Mouse (Mus musculus) ES-Bruce4 (cell line): ENCODE measurements around the gene Kcnn4. TPM values are rescaled to one million over a fixed set of nuclear protein-coding genes. Genes with fewer than 3 reads are reported as not detected.

Source experiments
- H3K27ac ChIP-seq: 2 replicates; pipeline ENCODE4 v1.5.1; 2012; ENCODE audit warnings: low read length, inconsistent platforms; ENCODE audit not compliant: insufficient read depth
- H3K27me3 ChIP-seq: 2 replicates; pipeline ENCODE4 v1.6.1; 2012; ENCODE audit warnings: mild to moderate bottlenecking, low read length, inconsistent platforms; ENCODE audit not compliant: control insufficient read depth, poor library complexity, insufficient read depth, severe bottlenecking
- H3K36me3 ChIP-seq: 2 replicates; pipeline ENCODE4 v1.6.1; 2012; ENCODE audit warnings: inconsistent platforms, mild to moderate bottlenecking, low read length, moderate library complexity; ENCODE audit not compliant: control insufficient read depth, poor library complexity, insufficient read depth, severe bottlenecking
- H3K4me1 ChIP-seq: one replicate; pipeline ENCODE4 v1.8.1; 2011; ENCODE audit warnings: low read length; ENCODE audit not compliant: control insufficient read depth, insufficient read depth
- H3K4me3 ChIP-seq: 2 replicates; pipeline ENCODE4 v1.5.1; 2011; ENCODE audit warnings: low read depth, mild to moderate bottlenecking, low read length
- H3K9ac ChIP-seq: 2 replicates; pipeline ENCODE4 v1.6.1; 2012; ENCODE audit warnings: low read depth, mild to moderate bottlenecking, inconsistent platforms; ENCODE audit not compliant: poor library complexity, severe bottlenecking
- H3K9me3 ChIP-seq: replicated peaks from 2 replicates; pipeline ENCODE4 v1.6.1; 2012; ENCODE audit warnings: mild to moderate bottlenecking, low read length, inconsistent platforms; ENCODE audit not compliant: control insufficient read depth, poor library complexity, insufficient read depth, severe bottlenecking
- CTCF ChIP-seq: IDR thresholded peaks from one replicate; pipeline ENCODE4 v1.8.1; 2011; ENCODE audit warnings: low read depth, low read length
- EP300 ChIP-seq: IDR thresholded peaks from 2 replicates; pipeline ENCODE4 v1.6.1; 2011; ENCODE audit warnings: low read depth, low read length; ENCODE audit not compliant: insufficient read depth
- POLR2A ChIP-seq: IDR thresholded peaks from one replicate; pipeline ENCODE4 v1.8.1; 2011; ENCODE audit warnings: low read length; ENCODE audit not compliant: insufficient read depth
- polyA plus RNA-seq: library from polyadenylated mRNA; stranded (reverse); fragments of >200 nt; gene quantifications from 2 replicates; pipeline ENCODE4 v1.2.4, GENCODE M21; 2011; ENCODE audit warnings: low read depth; ENCODE audit not compliant: missing spikeins, insufficient read depth, insufficient read length

The Kcnn4 gene
- polyA plus RNA-seq, 1 experiment = 1.8 TPM

DNA sequence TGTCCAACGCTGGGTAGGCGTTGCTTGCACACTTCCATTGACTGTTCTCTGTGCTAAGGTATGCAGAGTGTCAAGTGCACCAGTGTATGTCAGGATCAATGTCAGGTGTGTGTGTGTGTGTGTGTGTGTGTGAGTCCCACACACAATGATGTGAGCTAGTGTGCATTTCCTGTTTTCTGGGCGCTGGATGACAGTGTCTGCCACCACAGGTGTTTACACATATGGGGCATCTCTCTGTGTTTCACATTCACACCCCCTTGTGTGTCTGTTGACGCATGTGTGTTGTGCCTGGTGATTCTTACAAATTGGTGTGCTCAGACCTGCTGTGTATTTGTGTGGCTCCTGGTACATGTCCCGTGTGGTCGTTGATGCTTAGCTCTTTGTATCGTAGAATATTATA lies 1.1 kb upstream of the Kcnn4 start:
- Histone ChIP-seq H3K36me3 (no peaks in the 10 kb centered on the region), H3K9me3 (no peaks in the 10 kb centered on the region), H3K27me3 (no peaks in the 10 kb centered on the region), H3K4me3 (no peak overlapping the region), H3K4me1 (peaks cover 2% of the 10 kb centered on the region), H3K9ac (no peak overlapping the region), H3K27ac (no peak overlapping the region)
- TF ChIP-seq POLR2A (no peak), EP300 (no peak), CTCF (no peak)

DNA sequence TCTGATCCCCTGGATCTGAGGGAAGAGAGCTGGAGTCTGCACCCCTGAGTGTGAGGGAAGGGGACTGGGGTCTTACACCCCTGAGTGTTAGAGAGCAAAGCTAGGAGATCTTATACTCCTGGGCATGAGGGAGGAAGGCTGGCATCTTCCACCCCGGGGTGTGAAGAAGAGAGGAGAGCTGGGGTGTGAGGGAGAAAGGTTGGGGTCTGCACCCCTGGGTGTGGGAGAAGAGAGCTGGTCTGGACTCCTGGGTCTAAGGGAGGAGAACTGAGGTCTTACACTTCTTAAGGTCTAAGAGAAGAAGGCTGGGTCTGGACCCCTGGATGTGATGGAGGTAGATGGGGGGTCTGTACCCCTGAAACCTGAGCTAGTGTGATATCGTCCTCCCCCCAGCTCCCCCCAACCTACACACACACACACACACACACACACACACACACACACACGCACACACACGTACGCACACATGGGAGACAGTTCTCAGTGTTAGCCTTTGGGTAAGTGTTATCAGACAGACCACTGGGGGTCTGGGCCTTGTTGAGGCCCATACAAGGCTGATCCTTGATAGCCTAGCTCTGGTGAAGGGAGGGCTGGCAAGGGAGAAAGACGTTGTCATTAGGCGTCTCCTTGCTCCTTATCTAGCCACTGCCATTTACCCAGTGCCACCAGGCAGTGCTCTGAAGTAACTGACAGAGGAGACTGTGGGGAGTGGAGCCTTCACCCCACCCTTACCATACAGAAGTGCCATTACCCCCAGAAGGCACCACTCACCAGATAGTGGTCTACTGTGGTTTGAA lies 1.1 kb downstream of the Kcnn4 start:
- H3K4me3 ChIP-seq = no peak overlapping the region
- TF ChIP-seq EP300 = no peak
- no peak for TF ChIP-seq CTCF
- no peak for TF ChIP-seq POLR2A
- no peak overlapping the region for H3K9ac ChIP-seq
- H3K36me3 ChIP-seq = no peaks in the 10 kb centered on the region
- no peaks in the 10 kb centered on the region for H3K27me3 ChIP-seq
- no peaks in the 10 kb centered on the region for H3K9me3 ChIP-seq
- H3K4me1 ChIP-seq = peaks cover 2% of the 10 kb centered on the region
- no peak overlapping the region for H3K27ac ChIP-seq

DNA sequence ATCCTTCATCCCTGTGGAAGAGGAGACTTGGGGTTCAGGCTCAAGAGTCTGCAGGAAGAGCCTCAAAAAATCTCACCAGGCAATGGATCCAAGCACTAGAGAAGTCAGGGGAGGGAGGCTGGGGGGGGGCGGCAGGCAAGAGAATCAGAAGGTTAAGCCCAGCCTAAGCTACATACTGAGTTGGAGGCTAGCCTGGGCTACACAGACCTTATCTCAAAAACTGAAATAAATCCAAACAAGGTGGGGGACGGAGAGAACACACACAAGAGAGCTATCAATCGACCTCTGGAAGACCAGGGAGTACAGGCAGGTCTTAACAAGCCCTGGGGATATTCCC lies 1.7 kb downstream of the Kcnn4 start:
- peaks cover 2% of the 10 kb centered on the region for H3K4me1 ChIP-seq
- no peaks in the 10 kb centered on the region for H3K27me3 ChIP-seq
- no peak overlapping the region for H3K27ac ChIP-seq
- no peak for TF ChIP-seq CTCF
- no peak for TF ChIP-seq EP300
- no peak for TF ChIP-seq POLR2A
- no peaks in the 10 kb centered on the region for H3K9me3 ChIP-seq
- no peaks in the 10 kb centered on the region for H3K36me3 ChIP-seq
- H3K9ac ChIP-seq = no peak overlapping the region
- no peak overlapping the region for H3K4me3 ChIP-seq

DNA sequence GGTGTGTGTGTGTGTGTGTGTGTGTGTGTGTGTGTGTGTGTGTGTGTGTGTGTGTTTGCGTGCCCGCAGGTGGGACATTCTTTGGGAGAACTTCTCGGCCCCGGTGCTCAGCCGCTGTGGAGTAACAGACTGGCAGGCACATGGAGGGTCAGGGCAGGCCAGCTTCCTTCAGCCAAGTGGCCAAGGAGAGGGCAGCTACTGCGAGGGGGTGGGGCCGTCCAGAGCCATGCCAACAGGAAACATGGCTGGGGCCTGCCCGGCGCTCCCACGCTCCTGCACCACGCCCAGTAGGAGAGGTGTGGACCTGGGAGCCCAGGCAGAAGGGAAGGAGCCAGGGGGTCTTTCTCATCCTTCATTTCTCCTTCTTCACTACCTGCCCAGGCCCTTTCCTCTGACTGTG lies 2.2 kb downstream of the Kcnn4 start:
- no peak overlapping the region for H3K27ac ChIP-seq
- no peak overlapping the region for H3K4me3 ChIP-seq
- no peak for TF ChIP-seq CTCF
- no peak for TF ChIP-seq EP300
- no peak for TF ChIP-seq POLR2A
- H3K9ac ChIP-seq = no peak overlapping the region
- no peaks in the 10 kb centered on the region for H3K9me3 ChIP-seq
- H3K36me3 ChIP-seq = no peaks in the 10 kb centered on the region
- peaks cover 2% of the 10 kb centered on the region for H3K4me1 ChIP-seq
- no peaks in the 10 kb centered on the region for H3K27me3 ChIP-seq

- H3K4me1 ChIP-seq = peaks cover 2% of the 10 kb centered on the region
- TF ChIP-seq EP300 (no peak), CTCF (no peak), POLR2A (no peak)
- H3K36me3 ChIP-seq = no peaks in the 10 kb centered on the region
- no peaks in the 10 kb centered on the region for H3K27me3 ChIP-seq
- H3K4me3 ChIP-seq = no peak overlapping the region
- H3K9ac ChIP-seq = no peak overlapping the region
- H3K27ac ChIP-seq = no peak overlapping the region
- no peaks in the 10 kb centered on the region for H3K9me3 ChIP-seq
These were observed 2.7 kb downstream of the Kcnn4 start for GRCm38 (mm10) chr7:24372786-24373185.

GRCm38 (mm10) chr7:24373538-24374379 lies 3.7 kb downstream of the Kcnn4 start:
- no peak for TF ChIP-seq EP300
- TF ChIP-seq POLR2A = no peak
- no peak for TF ChIP-seq CTCF
- H3K4me3 ChIP-seq = no peak overlapping the region

More at GRCm38 (mm10) chr7:24373538-24374379, 3.7 kb downstream of the Kcnn4 start:
- no peaks in the 10 kb centered on the region for H3K27me3 ChIP-seq
- no peaks in the 10 kb centered on the region for H3K36me3 ChIP-seq
- H3K9me3 ChIP-seq = no peaks in the 10 kb centered on the region
- no peak overlapping the region for H3K9ac ChIP-seq
- H3K4me1 ChIP-seq = peaks cover 2% of the 10 kb centered on the region
- no peak overlapping the region for H3K27ac ChIP-seq
